Mouse (Mus musculus) testis, adult 2 months (tissue): ENCODE measurements at regions not wholly inside any gene's neighbourhood (a gene's known extent, or its start where the extent isn't known, plus 50 kb on each side); places are given as distances from the start of the nearest gene placed in this dataset.

ENCODE experiments used
- H3K27ac ChIP-seq: fragments of 200-500 bp; 2 replicates; pipeline ENCODE4 v1.5.1; 2012; ENCODE audit warnings: low read depth, low read length; ENCODE audit not compliant: control insufficient read depth, insufficient read depth
- H3K27me3 ChIP-seq: fragments of 200-500 bp; 2 replicates; pipeline ENCODE4 v1.6.1; 2012; ENCODE audit warnings: mild to moderate bottlenecking, low read length, moderate library complexity; ENCODE audit not compliant: control insufficient read depth, insufficient read depth
- H3K36me3 ChIP-seq: fragments of 200-500 bp; 2 replicates; pipeline ENCODE4 v1.6.1; 2012; ENCODE audit warnings: mild to moderate bottlenecking, low read length; ENCODE audit not compliant: control insufficient read depth, insufficient read depth
- H3K4me1 ChIP-seq: fragments of 200-500 bp; 2 replicates; pipeline ENCODE4 v1.6.1; 2012; ENCODE audit warnings: low read length; ENCODE audit not compliant: control insufficient read depth, insufficient read depth
- H3K4me3 ChIP-seq: fragments of 200-500 bp; 2 replicates; pipeline ENCODE4 v1.5.1; 2012; ENCODE audit warnings: low read depth, mild to moderate bottlenecking, low read length, moderate library complexity, mixed read lengths; ENCODE audit not compliant: control insufficient read depth
- CTCF ChIP-seq: fragments of 200-500 bp; IDR thresholded peaks from 2 replicates; pipeline ENCODE4 v1.5.1; 2012; ENCODE audit warnings: low read depth, mild to moderate bottlenecking, inconsistent platforms, low read length, moderate library complexity; ENCODE audit not compliant: control insufficient read depth, insufficient read depth, insufficient replicate concordance
- POLR2A ChIP-seq: fragments of 200-500 bp; IDR thresholded peaks from 2 replicates; pipeline ENCODE4 v1.6.1; 2012; ENCODE audit warnings: low read depth, mild to moderate bottlenecking, inconsistent platforms, low read length, moderate library complexity; ENCODE audit not compliant: control insufficient read depth

DNA sequence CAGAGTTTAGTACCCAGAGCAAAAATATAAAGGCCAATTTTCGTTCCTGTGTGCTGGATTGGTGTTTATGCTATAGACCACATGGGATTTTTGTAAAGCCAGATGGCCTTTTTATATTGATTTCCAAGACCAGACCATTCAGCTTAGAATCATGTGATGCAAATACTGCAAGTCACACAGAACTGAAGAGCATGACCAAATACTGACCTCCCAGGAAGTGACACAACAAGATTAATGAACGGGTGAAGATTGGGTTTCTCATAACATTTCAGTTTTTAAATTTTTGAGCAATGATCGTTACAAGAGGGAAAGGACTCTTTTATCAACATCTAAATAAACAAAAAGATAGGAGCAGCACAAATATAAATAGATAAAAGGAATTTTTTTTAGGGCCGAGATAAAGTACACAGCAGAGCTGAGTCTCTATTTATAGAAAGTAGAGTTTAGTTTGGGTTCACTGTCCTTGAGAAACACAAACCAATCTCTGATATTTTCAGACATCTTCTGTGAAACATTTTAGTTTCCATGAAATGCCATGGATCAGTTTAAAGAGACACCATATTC is 105.7 kb upstream of the Tars start:
- H3K27me3 ChIP-seq, result no peaks in the 10 kb centered on the region
- H3K36me3 ChIP-seq, result no peaks in the 10 kb centered on the region
- TF ChIP-seq CTCF (no peak), POLR2A (no peak)
- H3K4me3 ChIP-seq, result no peak overlapping the region
- no peaks in the 10 kb centered on the region for H3K4me1 ChIP-seq
- no peak overlapping the region for H3K27ac ChIP-seq

DNA sequence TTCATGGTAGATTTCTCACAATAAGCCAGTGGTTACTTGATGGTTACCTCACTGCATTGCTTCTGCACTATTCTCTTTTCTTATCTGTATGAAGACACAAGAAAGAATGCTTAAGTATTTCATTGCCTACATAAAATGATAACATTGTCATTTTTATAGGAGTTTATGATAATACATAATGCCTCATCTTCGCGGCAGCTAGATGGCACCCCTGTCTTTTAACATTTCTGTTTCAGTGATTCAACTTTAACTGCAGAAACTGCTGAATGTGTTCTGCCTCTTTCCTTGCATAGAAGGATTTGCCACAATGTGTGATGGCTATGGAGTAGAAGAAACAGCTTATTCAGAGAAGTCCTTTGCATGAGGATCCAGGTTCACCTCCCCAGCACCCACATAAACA is 97.0 kb upstream of the Tars start:
- Histone ChIP-seq H3K36me3 (no peaks in the 10 kb centered on the region), H3K4me1 (no peaks in the 10 kb centered on the region), H3K4me3 (no peak overlapping the region), H3K27me3 (no peaks in the 10 kb centered on the region), H3K27ac (no peak overlapping the region)
- TF ChIP-seq CTCF (no peak), POLR2A (no peak)

DNA sequence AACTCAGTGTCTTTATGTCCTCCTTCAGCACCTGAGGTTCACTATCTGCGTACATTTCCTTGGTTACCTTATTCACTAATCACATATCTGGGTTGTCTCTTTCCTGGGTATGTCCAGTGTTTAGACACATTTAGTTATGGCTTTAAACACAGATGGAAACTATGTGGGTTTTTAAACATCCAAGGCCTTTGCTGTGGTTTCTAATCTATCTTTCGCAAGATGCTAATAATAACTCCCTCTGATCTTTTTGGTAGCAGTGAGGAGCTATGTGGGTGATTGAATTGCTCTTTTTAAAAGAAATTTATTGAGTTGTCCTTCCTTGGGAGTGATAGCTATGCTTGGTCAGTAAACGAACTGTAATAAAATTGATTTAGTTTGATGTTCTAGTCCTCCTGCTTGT is 89.7 kb upstream of the Tars start:
- H3K4me1 ChIP-seq, result no peaks in the 10 kb centered on the region
- TF ChIP-seq POLR2A (no peak), CTCF (no peak)
- H3K4me3 ChIP-seq, result no peak overlapping the region
- no peak overlapping the region for H3K27ac ChIP-seq
- H3K36me3 ChIP-seq, result no peaks in the 10 kb centered on the region
- H3K27me3 ChIP-seq, result no peaks in the 10 kb centered on the region

DNA sequence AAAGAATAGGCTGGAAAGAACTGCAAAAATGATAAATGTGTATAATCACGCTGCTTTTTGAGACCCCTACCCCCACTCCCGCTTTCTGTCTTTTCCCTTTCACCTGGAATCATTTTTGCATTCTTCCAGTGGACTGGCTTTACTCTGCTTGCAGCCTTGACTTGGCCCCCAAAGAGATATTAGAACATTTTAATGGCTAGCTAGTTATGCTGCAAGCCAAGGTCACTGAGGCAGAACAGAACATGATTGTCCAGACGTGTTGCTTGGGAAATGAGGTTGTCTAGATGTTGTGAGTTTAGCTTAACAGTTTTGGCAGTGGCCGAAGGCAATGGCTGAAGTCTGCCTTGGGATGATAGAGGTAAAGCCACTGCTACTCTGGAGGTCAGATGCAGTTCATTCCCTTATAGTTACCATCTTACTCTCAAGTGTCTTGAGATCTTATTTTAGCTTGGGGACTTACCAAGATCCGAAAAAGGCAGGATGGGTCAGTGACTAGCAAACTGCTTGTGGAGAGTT is 87.9 kb upstream of the Tars start:
- TF ChIP-seq CTCF (no peak), POLR2A (no peak)
- Histone ChIP-seq H3K27ac (no peak overlapping the region), H3K4me1 (no peaks in the 10 kb centered on the region), H3K36me3 (no peaks in the 10 kb centered on the region), H3K27me3 (no peaks in the 10 kb centered on the region), H3K4me3 (no peak overlapping the region)

DNA sequence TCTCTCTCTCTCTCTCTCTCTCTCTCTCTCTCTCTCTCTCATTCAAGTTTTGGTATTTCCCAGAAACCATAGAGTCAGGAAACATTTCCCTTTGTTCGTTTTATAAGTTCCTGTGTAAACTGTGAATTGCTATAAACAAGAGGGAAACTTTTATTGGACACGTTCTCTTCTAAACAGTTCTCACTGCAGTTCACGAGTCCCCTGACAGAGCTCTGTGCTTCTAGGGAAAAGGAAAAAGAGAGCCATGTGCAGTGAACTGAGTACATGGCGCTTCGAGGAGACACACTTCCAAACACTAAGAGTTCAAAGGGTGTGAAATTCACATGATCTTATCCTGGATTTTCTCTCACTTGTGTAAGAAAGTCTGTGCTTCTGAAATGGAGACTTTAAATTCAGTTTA is 84.5 kb upstream of the Tars start:
- Histone ChIP-seq H3K36me3 (no peaks in the 10 kb centered on the region), H3K4me1 (no peaks in the 10 kb centered on the region), H3K27me3 (no peaks in the 10 kb centered on the region), H3K27ac (no peak overlapping the region), H3K4me3 (no peak overlapping the region)
- TF ChIP-seq CTCF (no peak), POLR2A (no peak)

DNA sequence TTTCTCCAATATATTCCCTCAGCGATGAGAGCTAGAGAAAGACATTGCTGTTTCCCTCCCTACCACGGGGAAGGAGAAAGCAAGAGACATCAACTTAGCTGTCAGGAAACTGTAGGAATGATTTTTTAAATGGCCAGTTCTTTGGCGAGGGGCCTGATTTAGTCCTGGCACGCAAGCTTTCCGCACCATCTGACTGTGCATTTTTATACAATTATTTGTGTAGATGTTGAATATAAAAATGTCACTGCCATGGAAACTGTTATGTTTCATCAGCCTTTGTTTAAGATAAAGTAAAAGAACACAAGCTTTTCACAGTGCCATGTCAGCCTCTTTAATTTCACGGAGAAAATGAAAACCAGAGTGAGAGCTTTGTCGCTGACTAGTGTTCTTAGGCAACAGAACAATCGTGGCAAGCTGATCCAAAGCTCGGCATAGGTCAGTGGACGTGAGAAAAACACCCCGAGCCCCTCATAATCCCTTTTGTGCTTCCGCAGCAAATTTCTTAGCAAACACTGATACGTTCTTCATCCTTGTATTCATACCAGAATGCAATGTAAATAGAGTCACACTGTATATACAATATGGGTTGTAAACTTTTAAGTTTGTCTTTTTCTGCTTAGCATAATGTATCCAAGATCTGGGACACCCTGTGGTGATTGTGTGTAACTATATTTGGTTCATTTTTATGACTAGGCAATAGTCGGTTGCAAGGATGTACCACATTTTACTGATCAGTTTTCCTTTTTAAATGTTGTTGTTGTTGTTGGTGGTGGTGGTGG is 79.9 kb upstream of the Tars start:
- Histone ChIP-seq H3K36me3 (no peaks in the 10 kb centered on the region), H3K4me1 (no peaks in the 10 kb centered on the region), H3K4me3 (no peak overlapping the region), H3K27me3 (no peaks in the 10 kb centered on the region), H3K27ac (no peak overlapping the region)
- no peak for TF ChIP-seq CTCF
- no peak for TF ChIP-seq POLR2A

- Histone ChIP-seq H3K27ac (no peak overlapping the region), H3K4me1 (no peaks in the 10 kb centered on the region), H3K27me3 (no peaks in the 10 kb centered on the region), H3K4me3 (no peak overlapping the region), H3K36me3 (no peaks in the 10 kb centered on the region)
- TF ChIP-seq POLR2A (no peak), CTCF (no peak)
Observed at GRCm38 (mm10) chr15:11476248-11476647, 76.8 kb upstream of the Tars start.
